Mouse (Mus musculus) lung, postnatal 0 days (tissue): ENCODE results near the gene Glul. TPM values are rescaled to one million over a fixed set of nuclear protein-coding genes. Genes with fewer than 3 reads are reported as not detected.
A peak's percentile ranks its signal among the peaks of the same experiment; 100 is the strongest.

Source experiments
- ATAC-seq: fragments of 200-750 bp; cut with Nextera tagmentation; 2 replicates; pipeline ENCODE4 v1.8.0; 2017; ENCODE audit warnings: moderate library complexity
- DNase-seq: peaks from one replicate; pipeline ENCODE4 v3.0.0-alpha.2; 2016; ENCODE audit warnings: low spot score
- H3K27ac ChIP-seq: fragments of 300-500 bp; sonication (generic); 2 replicates; pipeline ENCODE4 v1.5.1; 2014; ENCODE audit warnings: antibody characterized with exemption, mild to moderate bottlenecking, low read length, mixed read lengths
- H3K27me3 ChIP-seq: fragments of 300-500 bp; sonication (generic); replicated peaks from 2 replicates; pipeline ENCODE4 v1.6.1; 2014; ENCODE audit warnings: low read length, mixed read lengths; ENCODE audit not compliant: insufficient read depth
- H3K36me3 ChIP-seq: fragments of 300-500 bp; sonication (generic); 2 replicates; pipeline ENCODE4 v1.6.1; 2014; ENCODE audit warnings: low read length, mixed read lengths; ENCODE audit not compliant: insufficient read depth
- H3K4me1 ChIP-seq: fragments of 300-500 bp; sonication (generic); 2 replicates; pipeline ENCODE4 v1.6.1; 2014; ENCODE audit warnings: antibody characterized with exemption, low read depth, low read length, mixed read lengths; ENCODE audit not compliant: insufficient read depth
- H3K4me2 ChIP-seq: fragments of 300-500 bp; sonication (generic); replicated peaks from 2 replicates; pipeline ENCODE4 v1.6.1; 2014; ENCODE audit warnings: low read depth, mild to moderate bottlenecking, low read length, moderate library complexity, mixed read lengths
- H3K4me3 ChIP-seq: fragments of 300-500 bp; sonication (generic); 2 replicates; pipeline ENCODE4 v1.5.1; 2014; ENCODE audit warnings: low read depth, low read length
- H3K9ac ChIP-seq: fragments of 300-500 bp; sonication (generic); replicated peaks from 2 replicates; pipeline ENCODE4 v1.6.1; 2014; ENCODE audit warnings: low read depth, mild to moderate bottlenecking
- H3K9me3 ChIP-seq: fragments of 300-500 bp; sonication (generic); 2 replicates; pipeline ENCODE4 v1.6.1; 2016; ENCODE audit warnings: low read length, mixed read lengths
- CTCF ChIP-seq: IDR thresholded peaks from 2 replicates; pipeline ENCODE4 v1.5.1; 2016; ENCODE audit warnings: antibody characterized with exemption, mild to moderate bottlenecking
- EP300 ChIP-seq: IDR thresholded peaks from 2 replicates; pipeline ENCODE4 v1.6.1; 2016; ENCODE audit warnings: antibody characterized with exemption, mild to moderate bottlenecking, control low read depth
- WGBS: fragments of 180-500 bp; shearing (Covaris S2); extraction: QIAGEN DNeasy Blood & Tissue Kit; methylation state at CpG from one replicate; pipeline ENCODE4 v1.1.7; 2014; 5-methylcytosine and 5-hydroxymethylcytosine counted together
- microRNA-seq: library from miRNA; unstranded; fragments of <30 nt; microRNA quantifications from one replicate; pipeline ENCODE4, GENCODE M21; 2016
- polyA plus RNA-seq: library from polyadenylated mRNA; unstranded; fragments of >200 nt; fragmentation: Nextera tagmentation; extraction: Ambion mirVana; gene quantifications from 2 replicates; pipeline ENCODE4 v1.2.1, GENCODE M21; 2015

The Glul gene
- polyA plus RNA-seq, 1 experiment from 2014 or later, result 283 TPM

- 81% methylated on average over 9 of the region's 9 CpGs for WGBS
Observed at GRCm38 (mm10) chr1:153953232-153953631, 53.5 kb downstream of the Glul start.

GRCm38 (mm10) chr1:153953797-153954196 is 54.1 kb downstream of the Glul start:
- H3K36me3 ChIP-seq, result no peaks in the 10 kb centered on the region
- H3K27me3 ChIP-seq, result no peaks in the 10 kb centered on the region
- H3K4me2 ChIP-seq, result no peak overlapping the region
- H3K27ac ChIP-seq, result no peak overlapping the region
- H3K4me1 ChIP-seq, result no peaks in the 10 kb centered on the region
- no peaks in the 10 kb centered on the region for H3K9me3 ChIP-seq
- H3K4me3 ChIP-seq, result no peak overlapping the region
- TF ChIP-seq CTCF, result no peak
- no peak for TF ChIP-seq EP300
- H3K9ac ChIP-seq, result no peak overlapping the region
- DNase-seq, result no peak
- ATAC-seq, result peak; percentile 11; the same call in 1 of the 2 replicates
- WGBS, result 64% methylated on average over 6 of the region's 6 CpGs

More at GRCm38 (mm10) chr1:153953232-153953631, 53.5 kb downstream of the Glul start:
- ATAC-seq (no peak), DNase-seq (no peak)
- Histone ChIP-seq H3K36me3 (no peaks in the 10 kb centered on the region), H3K9ac (no peak overlapping the region), H3K27ac (no peak overlapping the region), H3K27me3 (no peaks in the 10 kb centered on the region), H3K4me1 (no peaks in the 10 kb centered on the region), H3K4me2 (no peak overlapping the region), H3K9me3 (no peaks in the 10 kb centered on the region), H3K4me3 (no peak overlapping the region)
- TF ChIP-seq CTCF (no peak), EP300 (no peak)

DNA sequence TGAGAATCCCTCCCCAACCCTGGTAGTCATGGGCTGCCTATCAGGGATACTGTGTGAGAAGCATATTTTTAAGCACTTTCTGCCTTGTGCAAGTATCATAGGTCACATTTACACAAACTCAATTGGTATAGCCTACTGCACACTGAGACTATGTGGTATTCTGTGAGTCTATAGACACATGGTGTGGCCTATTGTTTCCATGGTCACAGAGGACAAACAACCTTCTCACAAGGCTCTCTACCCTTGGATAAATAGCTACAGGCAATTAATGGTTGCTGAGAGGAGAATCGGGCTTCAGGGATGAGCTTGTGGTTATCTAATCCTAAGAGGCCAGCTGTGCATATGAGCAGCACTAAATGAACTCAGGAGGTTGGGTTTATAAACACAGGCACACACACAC is 58.1 kb downstream of the Glul start:
- Histone ChIP-seq H3K4me3 (no peak overlapping the region), H3K4me1 (no peaks in the 10 kb centered on the region), H3K27me3 (no peaks in the 10 kb centered on the region), H3K36me3 (no peaks in the 10 kb centered on the region), H3K9me3 (no peaks in the 10 kb centered on the region), H3K9ac (no peak overlapping the region), H3K27ac (no peak overlapping the region), H3K4me2 (no peak overlapping the region)
- ATAC-seq, result no peak
- TF ChIP-seq CTCF (no peak), EP300 (no peak)
- 25% methylated on average over 1 of the region's 1 CpGs for WGBS
- no peak for DNase-seq

Small RNAs within 50 kb of the gene (microRNA-seq; reads per million reads assigned to microRNA genes)
- 7.1 reads per million, percentile 18 among the genes with 10 or more reads in this experiment for gene Mir8114

Other genes with a start within 250 kb of the Glul start
- 0.12 and 0.14 TPM in 2 replicates for gene Rgs8, start 246.9 kb upstream of the Glul start, polyA plus RNA-seq
- 3.8 and 8.4 TPM in 2 replicates for gene Rgs16, start 159.6 kb upstream of the Glul start, polyA plus RNA-seq
- gene Rnasel, start 150.5 kb upstream of the Glul start, polyA plus RNA-seq, result 13.1 and 16.6 TPM in 2 replicates
- gene Rgsl1, start 55.8 kb upstream of the Glul start, polyA plus RNA-seq, result 0.07 and 0.10 TPM in 2 replicates
- 0.07 and 0.11 TPM in 2 replicates for gene Teddm1b, start 25.6 kb upstream of the Glul start, polyA plus RNA-seq
- gene Teddm1a, start 8.2 kb upstream of the Glul start, polyA plus RNA-seq, result not detected in 2 replicates
- gene Teddm2, start 284 bp downstream of the Glul start, polyA plus RNA-seq, result 0.62 and 0.98 TPM in 2 replicates